Mouse (Mus musculus): ENCODE measurements around the gene Ddi2.

DNA sequence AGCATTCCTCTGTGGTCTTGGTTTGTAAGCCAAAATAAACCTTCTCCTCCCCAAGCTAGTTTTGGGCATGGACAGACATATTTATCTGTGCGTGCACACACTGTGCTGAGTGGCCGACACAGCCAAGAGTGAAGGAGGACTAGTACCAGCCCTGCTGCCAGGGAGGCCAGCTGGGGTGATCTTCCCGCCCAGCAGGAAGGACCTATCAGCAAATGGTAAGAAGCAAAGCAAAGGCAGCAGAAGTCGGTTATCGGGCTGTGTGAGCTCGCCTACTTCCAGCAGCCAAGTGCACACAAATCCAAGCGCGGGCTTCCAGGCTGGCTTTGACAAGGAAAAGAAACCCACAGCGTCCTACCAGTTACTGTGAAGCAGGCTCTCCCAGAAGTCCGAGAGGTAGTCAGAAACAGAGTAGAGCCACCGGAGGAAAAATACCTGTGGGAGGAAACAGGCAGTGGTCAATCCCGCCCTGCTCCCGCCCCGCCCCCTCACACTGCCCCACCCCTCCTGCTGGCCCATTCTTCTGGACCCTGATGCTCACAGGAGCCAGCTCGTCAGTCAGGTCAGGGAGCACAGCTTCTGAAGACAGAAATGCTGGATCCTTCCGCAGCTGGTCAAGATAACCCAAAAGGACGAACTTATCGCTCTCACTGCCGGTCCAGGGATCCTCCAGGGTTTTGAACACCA is 44.3 kb upstream of the Ddi2 start:
- no peak for TF ChIP-seq CTCF (conservative IDR thresholded peaks at IDR 0.05; ENCODE audit: low read length)
- TF ChIP-seq POU5F1 (IDR thresholded peaks at IDR 0.05; ENCODE audit: borderline replicate concordance, low read length), result no peak
- TF ChIP-seq NANOG (IDR thresholded peaks at IDR 0.05; ENCODE audit: borderline replicate concordance, low read length), result no peak

Data from E14TG2a.4 (cell line).